12 mouse cellular contexts compared by ENCODE assay signal in genomic region chr8:111561824-111562223, GRCm38 (mm10). TPM values are rescaled to one million over a fixed set of nuclear protein-coding genes. Genes with fewer than 3 reads are reported as not detected.
DNase-seq lines count a peak whose midpoint lies in the region; ATAC-seq and TF ChIP-seq lines count a peak whose summit lies in the region.
"Had no signal": no experiment of that assay in that cellular context is flagged by ENCODE, and none has a peak within 500 bp of the region (broad histone marks: within the 10 kb centered on the region; RNA-seq: fewer than 3 reads in every experiment).

No protein-coding gene starts in this region.

- no peak for TF ChIP-seq CTCF in forebrain, postnatal 0 days (IDR thresholded peaks at IDR 0.05; ENCODE audit: low read depth)

- H3K9me3 ChIP-seq in liver, embryonic 16.5 days (replicated peaks; ENCODE audit: control insufficient read depth, low read length): no peaks in the 10 kb centered on the region
- H3K9me3 ChIP-seq in liver, embryonic 11.5 days (ENCODE audit: control insufficient read depth, low read length): no peaks in the 10 kb centered on the region
- H3K9me3 ChIP-seq in heart, embryonic 12.5 days (replicated peaks): no peaks in the 10 kb centered on the region
- no peaks in the 10 kb centered on the region for H3K9me3 ChIP-seq in forebrain, postnatal 0 days (ENCODE audit: low read length)
- H3K9me3 ChIP-seq: megakaryocyte, embryonic 14.5 days had no signal

- H3K9ac ChIP-seq in liver, embryonic 16.5 days (ENCODE audit: low read depth, low read length): no peak overlapping the region
- no peak overlapping the region for H3K9ac ChIP-seq in liver, embryonic 11.5 days (ENCODE audit: low read depth, low read length)
- no peak overlapping the region for H3K9ac ChIP-seq in heart, embryonic 12.5 days
- H3K9ac ChIP-seq in forebrain, postnatal 0 days: no peak overlapping the region

- 0 out of 2 replicates have a peak overlapping the region, but pooled peaks have one; percentile 1 for H3K27ac ChIP-seq in liver, embryonic 16.5 days (ENCODE audit: low read length)
- no peak overlapping the region for H3K27ac ChIP-seq in liver, embryonic 11.5 days (ENCODE audit: low read depth, low read length)
- peak overlapping the region; percentile 67 for H3K27ac ChIP-seq in heart, embryonic 12.5 days (ENCODE audit: poor library complexity, severe bottlenecking)
- no peak overlapping the region for H3K27ac ChIP-seq in forebrain, postnatal 0 days (ENCODE audit: low read depth, low read length)

- no peak for DNase-seq in liver, embryonic 11.5 days (ENCODE audit: low spot score)
- DNase-seq in lung, postnatal 25 days (ENCODE audit: low spot score): peak; percentile 63
- peak; percentile 48 for DNase-seq in thymus, postnatal 25 days
- DNase-seq in layer of hippocampus, adult 11-12 months (ENCODE audit: low spot score): no peak
- no peak for DNase-seq in forebrain, postnatal 0 days
- no peak for DNase-seq in right cerebral cortex, adult 2 months (ENCODE audit: low spot score in 2 of 2)
- DNase-seq: cerebellum, adult 8-10 months; kidney, postnatal 10 days had no signal

- peaks cover 18% of the 10 kb centered on the region for H3K4me1 ChIP-seq in liver, embryonic 16.5 days (ENCODE audit: control insufficient read depth, low read depth, low read length)
- peaks cover 23% of the 10 kb centered on the region for H3K4me1 ChIP-seq in liver, embryonic 11.5 days (replicated peaks; ENCODE audit: control insufficient read depth, insufficient read depth, low read length)
- peaks cover 57% of the 10 kb centered on the region for H3K4me1 ChIP-seq in heart, embryonic 12.5 days (replicated peaks)
- H3K4me1 ChIP-seq in forebrain, postnatal 0 days (ENCODE audit: insufficient read depth): 0 out of 2 replicates have a peak, but pooled peaks cover 4% of the 10 kb centered on the region

- H3K4me3 ChIP-seq in liver, embryonic 16.5 days (ENCODE audit: low read depth, low read length): no peak overlapping the region
- no peak overlapping the region for H3K4me3 ChIP-seq in liver, embryonic 11.5 days (ENCODE audit: low read depth, low read length)
- H3K4me3 ChIP-seq in heart, embryonic 12.5 days: no peak overlapping the region
- no peak overlapping the region for H3K4me3 ChIP-seq in forebrain, postnatal 0 days (ENCODE audit: low read depth, low read length)
- H3K4me3 ChIP-seq: megakaryocyte, embryonic 14.5 days had no signal

- H3K4me2 ChIP-seq in liver, embryonic 16.5 days (ENCODE audit: low read depth, low read length): no peak overlapping the region
- H3K4me2 ChIP-seq in liver, embryonic 11.5 days: no peak overlapping the region
- peak overlapping the region; percentile 3; the same call in 1 of the 2 replicates for H3K4me2 ChIP-seq in heart, embryonic 12.5 days
- no peak overlapping the region for H3K4me2 ChIP-seq in forebrain, postnatal 0 days (ENCODE audit: low read depth)

- 69% methylated on average over 4 of the region's 4 CpGs for WGBS in liver, embryonic 16.5 days (ENCODE audit: insufficient replicate concordance)
- 77% methylated on average over 4 of the region's 4 CpGs for WGBS in liver, embryonic 11.5 days
- 47% methylated on average over 4 of the region's 4 CpGs for WGBS in heart, embryonic 12.5 days
- WGBS in forebrain, postnatal 0 days: 83% methylated on average over 4 of the region's 4 CpGs

- H3K36me3 ChIP-seq in liver, embryonic 16.5 days (ENCODE audit: control insufficient read depth, insufficient read depth): no peaks in the 10 kb centered on the region
- H3K36me3 ChIP-seq in liver, embryonic 11.5 days (ENCODE audit: control insufficient read depth, insufficient read depth, low read length): no peaks in the 10 kb centered on the region
- no peaks in the 10 kb centered on the region for H3K36me3 ChIP-seq in heart, embryonic 12.5 days
- no peaks in the 10 kb centered on the region for H3K36me3 ChIP-seq in forebrain, postnatal 0 days (ENCODE audit: insufficient read depth)

- no peaks in the 10 kb centered on the region for H3K27me3 ChIP-seq in liver, embryonic 16.5 days (ENCODE audit: control insufficient read depth, insufficient read depth, low read depth, low read length)
- no peaks in the 10 kb centered on the region for H3K27me3 ChIP-seq in liver, embryonic 11.5 days (replicated peaks; ENCODE audit: control insufficient read depth, insufficient read depth, low read length)
- no peaks in the 10 kb centered on the region for H3K27me3 ChIP-seq in heart, embryonic 12.5 days (replicated peaks)
- no peaks in the 10 kb centered on the region for H3K27me3 ChIP-seq in forebrain, postnatal 0 days (ENCODE audit: insufficient read depth, low read length)

- no peak for ATAC-seq in liver, embryonic 16.5 days (ENCODE audit: low read depth)
- no peak for ATAC-seq in liver, embryonic 11.5 days (replicated peaks; ENCODE audit: low FRiP score)
- no peak for ATAC-seq in heart, embryonic 12.5 days (ENCODE audit: insufficient number of reproducible peaks, low FRiP score)
- ATAC-seq in forebrain, postnatal 0 days: no peak
- ATAC-seq: forebrain, embryonic 16.5 days had no signal

RNA-seq across cellular contexts. Expression of gene Znrf1, which starts 25.9 kb away (rescaled TPM):
- 3.6 and 4.8 TPM in 2 replicates for polyA plus RNA-seq in liver, embryonic 16.5 days (2015; fragmentation: Nextera tagmentation; extraction: Ambion mirVana)
- 24.9 and 27.6 TPM in 2 replicates for polyA plus RNA-seq in liver, embryonic 11.5 days (2014; fragmentation: Nextera tagmentation; extraction: Ambion mirVana)
- polyA plus RNA-seq in heart, embryonic 12.5 days (2016; fragmentation: Nextera tagmentation; extraction: Ambion mirVana): 33.1 and 35.1 TPM in 2 replicates
- total RNA-seq in forebrain, postnatal 0 days (2014; rRNA removed): 180 and 225 TPM in 2 replicates
- 101 and 113 TPM in 2 replicates for polyA plus RNA-seq in forebrain, postnatal 0 days (2015; fragmentation: Nextera tagmentation; extraction: Ambion mirVana)

RNA-seq across cellular contexts. Expression of gene Wdr59, which starts 39.9 kb away (rescaled TPM):
- 1.7 and 2.0 TPM in 2 replicates for polyA plus RNA-seq in liver, embryonic 16.5 days (2015; fragmentation: Nextera tagmentation; extraction: Ambion mirVana)
- 3.1 and 3.8 TPM in 2 replicates for polyA plus RNA-seq in liver, embryonic 11.5 days (2014; fragmentation: Nextera tagmentation; extraction: Ambion mirVana)
- 4.7 and 4.9 TPM in 2 replicates for polyA plus RNA-seq in heart, embryonic 12.5 days (2016; fragmentation: Nextera tagmentation; extraction: Ambion mirVana)
- 10.2 and 10.7 TPM in 2 replicates for total RNA-seq in forebrain, postnatal 0 days (2014; rRNA removed)
- 3.5 and 6.8 TPM in 2 replicates for polyA plus RNA-seq in forebrain, postnatal 0 days (2015; fragmentation: Nextera tagmentation; extraction: Ambion mirVana)

Comparison
In these comparisons a context has a peak if more than half of its experiments do, and no peak if none do; other contexts are left out.
1. H3K27ac ChIP-seq: peak in liver, embryonic 16.5 days (single experiment) and heart, embryonic 12.5 days (single experiment); none in liver, embryonic 11.5 days (single experiment) and forebrain, postnatal 0 days (single experiment).
2. DNase-seq: peak in lung, postnatal 25 days (single experiment) and thymus, postnatal 25 days (single experiment); none in liver, embryonic 11.5 days (single experiment), layer of hippocampus, adult 11-12 months (single experiment), forebrain, postnatal 0 days (single experiment) and right cerebral cortex, adult 2 months (0 of 2).